Mouse (Mus musculus) inflammation-experienced regulatory T-cells (primary cell): ENCODE measurements around the gene Hcar2. TPM values are rescaled to one million over a fixed set of nuclear protein-coding genes. Genes with fewer than 3 reads are reported as not detected.

ENCODE experiments used
- polyA plus RNA-seq, 2 experiments: library from polyadenylated mRNA; unstranded; fragments of 100-300 nt; shearing (Covaris generic); gene quantifications; one replicate each; pipeline ENCODE4 v1.2.1; 2017

Hcar2 gene
- polyA plus RNA-seq, result 1 to 10 TPM in 1 of 2 experiments, not detected in 1; 2.4 TPM

DNA sequence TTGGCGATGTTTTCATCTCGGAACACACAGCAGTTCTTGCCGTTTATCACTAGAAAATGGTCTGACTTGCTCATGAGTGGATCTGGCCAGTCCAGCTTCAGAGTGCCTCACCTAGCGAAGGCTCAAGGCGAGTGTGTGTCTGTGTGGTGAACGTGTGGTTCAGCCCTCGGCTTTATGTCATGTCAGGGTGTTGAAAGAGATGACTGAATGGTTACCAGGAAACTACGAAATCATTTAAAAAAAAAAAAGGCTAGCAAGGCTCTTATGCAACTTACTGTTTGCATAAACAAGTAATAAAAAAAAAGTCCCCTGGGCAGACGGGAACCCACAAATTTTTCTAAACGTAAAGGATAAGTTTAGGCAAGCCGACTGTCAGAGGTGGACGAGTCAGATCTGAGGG, at the start of gene Hcar2:
Gene Hcar2 (minus strand): TSS at position 135 of the 400 bp plus-strand sequence.

DNA sequence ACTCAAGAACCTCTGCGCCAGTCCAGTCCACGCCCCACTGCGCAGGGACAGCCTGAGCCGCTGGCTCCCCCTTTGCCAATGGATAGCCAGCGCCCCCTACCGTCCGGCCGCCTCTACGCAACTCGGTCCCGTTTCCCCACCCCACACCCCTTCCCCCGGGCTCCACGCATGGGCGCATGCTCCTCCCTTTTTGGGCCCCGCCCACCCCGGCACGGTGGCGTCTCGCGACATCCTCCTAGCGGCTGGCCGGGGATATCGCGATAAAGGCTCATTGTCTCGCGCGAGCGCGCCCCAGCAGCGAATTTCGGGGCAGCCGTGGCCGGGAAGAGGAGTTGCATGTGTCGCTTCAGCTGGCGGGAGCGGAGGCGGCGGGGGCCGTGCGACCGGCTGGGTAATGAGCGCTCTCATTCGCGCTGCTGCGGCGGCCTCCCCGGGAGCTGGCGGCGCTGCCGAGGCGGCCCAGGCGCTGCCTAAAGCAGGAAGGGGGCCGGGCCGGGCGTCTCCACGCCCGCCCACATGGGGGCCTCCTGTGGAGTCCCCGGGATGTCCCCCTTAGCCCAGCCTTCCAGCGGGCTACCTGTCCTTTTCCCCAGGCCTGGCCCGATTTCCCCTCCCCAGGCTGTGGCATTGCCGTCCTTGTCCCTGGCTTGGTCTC, 41.8 kb upstream of the Hcar2 start, which contains the start of gene Denr:
Gene Denr (plus strand): TSS at position 200 of the 655 bp plus-strand sequence.

DNA sequence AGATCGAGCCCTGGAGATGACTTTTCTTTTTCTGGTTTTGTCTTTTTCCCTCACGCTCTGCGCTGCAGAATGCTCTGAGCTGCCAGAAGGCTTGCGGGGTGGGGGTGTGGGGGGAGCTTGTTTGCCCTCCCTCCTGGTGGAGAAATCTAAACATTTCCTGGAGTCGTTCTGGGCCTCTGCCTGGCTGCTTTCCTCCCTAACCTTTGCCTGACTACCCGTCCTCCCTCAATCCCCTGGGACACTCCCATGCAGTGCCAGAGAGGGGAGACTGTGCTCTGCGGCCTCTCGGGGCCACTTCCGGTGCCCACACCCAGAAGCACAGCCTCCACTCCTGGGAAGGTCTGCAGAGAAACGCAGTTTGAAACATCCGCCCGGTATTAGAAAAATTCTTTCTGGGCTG, 14.6 kb upstream of the Hcar2 start, which contains the start of gene Hcar1:
Gene Hcar1 (minus strand): TSS at position 93 of the 400 bp plus-strand sequence.

Other genes starting within 250 kb of the Hcar2 start
- gene Clip1, start 180.9 kb downstream of the Hcar2 start, polyA plus RNA-seq, result 100 to 1,000 TPM in 1 of 2 experiments, 10 to 100 TPM in 1; 88.3 to 119 TPM
- gene Zcchc8, start 144.4 kb downstream of the Hcar2 start, polyA plus RNA-seq, result 100 to 1,000 TPM in 1 of 2 experiments, 10 to 100 TPM in 1; 92.3 to 117 TPM
- gene Rsrc2, start 116.1 kb downstream of the Hcar2 start, polyA plus RNA-seq, result 100 to 1,000 TPM; 161 to 183 TPM
- gene Kntc1, start 115.8 kb downstream of the Hcar2 start, polyA plus RNA-seq, result 1 to 10 TPM in 1 of 2 experiments, under 1 TPM in 1; 0.77 to 5.2 TPM
- not detected for gene Hcar1, start 14.5 kb upstream of the Hcar2 start, polyA plus RNA-seq
- gene Denr, start 41.7 kb upstream of the Hcar2 start, polyA plus RNA-seq, result 100 to 1,000 TPM in 1 of 2 experiments, 10 to 100 TPM in 1; 94.6 to 110 TPM
- 1 to 10 TPM; 2.7 to 4.1 TPM for gene Gm43518, start 61.9 kb upstream of the Hcar2 start, polyA plus RNA-seq
- 1 to 10 TPM; 3.1 to 7.6 TPM for gene Ccdc62, start 65.2 kb upstream of the Hcar2 start, polyA plus RNA-seq
- 10 to 100 TPM; 56.6 to 57.9 TPM for gene Hip1r, start 108.1 kb upstream of the Hcar2 start, polyA plus RNA-seq
- 100 to 1,000 TPM in 1 of 2 experiments, 10 to 100 TPM in 1; 76.6 to 149 TPM for gene Vps37b, start 166.8 kb upstream of the Hcar2 start, polyA plus RNA-seq
- 10 to 100 TPM; 32.8 to 53.3 TPM for gene Abcb9, start 230.3 kb upstream of the Hcar2 start, polyA plus RNA-seq
- 10 to 100 TPM; 37.5 to 42.2 TPM for gene Ogfod2, start 246.8 kb upstream of the Hcar2 start, polyA plus RNA-seq